Mouse (Mus musculus) forebrain, embryonic 11.5 days (tissue): ENCODE data around the gene Btg4. TPM values are rescaled to one million over a fixed set of nuclear protein-coding genes. Genes with fewer than 3 reads are reported as not detected.
"Not testable (repeated sequence)": the region's sequence is repeated elsewhere in the genome, so short reads cannot be mapped to it uniquely, and the experiment has no call there.

Experiments used
- ATAC-seq: fragments of 200-750 bp; cut with Nextera tagmentation; replicated peaks from 2 replicates; pipeline ENCODE4 v1.8.0; 2017; ENCODE audit warnings: moderate TSS enrichment; ENCODE audit not compliant: low FRiP score
- DNase-seq: peaks from one replicate; pipeline ENCODE4 v3.0.0-alpha.2; 2017; ENCODE audit warnings: low spot score
- H3K27ac ChIP-seq: fragments of 300-500 bp; sonication (generic); 2 replicates; pipeline ENCODE4 v1.5.1; 2014; ENCODE audit warnings: low read depth, low read length
- H3K27me3 ChIP-seq: fragments of 300-500 bp; sonication (generic); 2 replicates; pipeline ENCODE4 v1.6.1; 2014; ENCODE audit warnings: mild to moderate bottlenecking, low read length, mixed read lengths; ENCODE audit not compliant: control insufficient read depth, insufficient read depth
- H3K36me3 ChIP-seq: fragments of 300-500 bp; sonication (generic); 2 replicates; pipeline ENCODE4 v1.6.1; 2014; ENCODE audit warnings: mild to moderate bottlenecking, low read length, moderate library complexity, mixed read lengths; ENCODE audit not compliant: control insufficient read depth, insufficient read depth
- H3K4me1 ChIP-seq: fragments of 300-500 bp; sonication (generic); replicated peaks from 2 replicates; pipeline ENCODE4 v1.6.1; 2014; ENCODE audit warnings: low read length, mixed read lengths; ENCODE audit not compliant: control insufficient read depth, insufficient read depth
- H3K4me2 ChIP-seq: fragments of 300-500 bp; sonication (generic); 2 replicates; pipeline ENCODE4 v1.6.1; 2014; ENCODE audit warnings: low read depth, mild to moderate bottlenecking, low read length, moderate library complexity, mixed read lengths; ENCODE audit not compliant: severe bottlenecking
- H3K4me3 ChIP-seq: fragments of 300-500 bp; sonication (generic); 2 replicates; pipeline ENCODE4 v1.5.1; 2014; ENCODE audit warnings: low read depth, low read length
- H3K9ac ChIP-seq: fragments of 300-500 bp; sonication (generic); 2 replicates; pipeline ENCODE4 v1.6.1; 2014; ENCODE audit warnings: low read length
- H3K9me3 ChIP-seq: fragments of 300-500 bp; sonication (generic); 2 replicates; pipeline ENCODE4 v1.6.1; 2016; ENCODE audit warnings: low read length, mixed read lengths; ENCODE audit not compliant: control insufficient read depth
- whole genome bisulfite sequencing: fragments of 180-500 bp; shearing (Covaris S2); extraction: QIAGEN DNeasy Blood & Tissue Kit; methylation state at CpG from one replicate; pipeline ENCODE4 v1.1.7; 2014; 5-methylcytosine and 5-hydroxymethylcytosine counted together
- polyA plus RNA-seq: library from polyadenylated mRNA; unstranded; fragments of >200 nt; fragmentation: Nextera tagmentation; extraction: Ambion mirVana; gene quantifications from 2 replicates; pipeline ENCODE4 v1.2.1, GENCODE M21; 2014

Gene Btg4
- polyA plus RNA-seq, 1 experiment from 2014 or later, result not detected

GRCm38 (mm10) chr9:51139401-51139800 lies 78.7 kb downstream of the Btg4 start:
- H3K27me3 ChIP-seq, H3K9me3 ChIP-seq, H3K4me1 ChIP-seq, H3K27ac ChIP-seq, H3K4me2 ChIP-seq, H3K9ac ChIP-seq, ATAC-seq, H3K4me3 ChIP-seq, DNase-seq, H3K36me3 ChIP-seq: not testable (repeated sequence)
- 88% methylated on average over 1 of the region's 1 CpGs for WGBS

GRCm38 (mm10) chr9:51140711-51141110 lies 80.0 kb downstream of the Btg4 start:
- ATAC-seq (no peak), DNase-seq (no peak)
- Histone ChIP-seq H3K27me3 (no peaks in the 10 kb centered on the region), H3K36me3 (no peaks in the 10 kb centered on the region), H3K9ac (no peak overlapping the region), H3K9me3 (no peaks in the 10 kb centered on the region), H3K4me3 (no peak overlapping the region), H3K27ac (no peak overlapping the region), H3K4me1 (no peaks in the 10 kb centered on the region), H3K4me2 (no peak overlapping the region)
- WGBS, result 84% methylated on average over 3 of the region's 3 CpGs

- H3K36me3 ChIP-seq, result no peaks in the 10 kb centered on the region
- no peaks in the 10 kb centered on the region for H3K9me3 ChIP-seq
- no peak overlapping the region for H3K4me2 ChIP-seq
- no peak overlapping the region for H3K4me3 ChIP-seq
- no peak overlapping the region for H3K9ac ChIP-seq
- peak; percentile 29 for DNase-seq
- H3K27me3 ChIP-seq, result no peaks in the 10 kb centered on the region
- H3K27ac ChIP-seq, result no peak overlapping the region
- ATAC-seq, result no peak
- H3K4me1 ChIP-seq, result no peaks in the 10 kb centered on the region
- WGBS, result 70% methylated on average over 1 of the region's 1 CpGs
Measured at GRCm38 (mm10) chr9:51143437-51143836, 82.7 kb downstream of the Btg4 start.

GRCm38 (mm10) chr9:51144218-51144617 lies 83.5 kb downstream of the Btg4 start:
- H3K9me3 ChIP-seq, result no peaks in the 10 kb centered on the region
- H3K27me3 ChIP-seq, result no peaks in the 10 kb centered on the region
- DNase-seq (peak; percentile 23), ATAC-seq (no peak)
- no peak overlapping the region for H3K4me3 ChIP-seq
- H3K27ac ChIP-seq, result no peak overlapping the region
- no peaks in the 10 kb centered on the region for H3K36me3 ChIP-seq
- WGBS, result 75% methylated on average over 6 of the region's 6 CpGs
- no peak overlapping the region for H3K4me2 ChIP-seq
- no peak overlapping the region for H3K9ac ChIP-seq
- H3K4me1 ChIP-seq, result no peaks in the 10 kb centered on the region

- 91% methylated on average over 4 of the region's 4 CpGs for WGBS
- Histone ChIP-seq H3K27me3 (no peaks in the 10 kb centered on the region), H3K4me3 (no peak overlapping the region), H3K4me2 (no peak overlapping the region), H3K27ac (no peak overlapping the region), H3K4me1 (no peaks in the 10 kb centered on the region), H3K9ac (no peak overlapping the region), H3K36me3 (no peaks in the 10 kb centered on the region), H3K9me3 (no peaks in the 10 kb centered on the region)
- DNase-seq (peak; percentile 18), ATAC-seq (no peak)
Measured at GRCm38 (mm10) chr9:51146496-51146895, 85.8 kb downstream of the Btg4 start.

- no peak overlapping the region for H3K4me3 ChIP-seq
- peak; percentile 38 for DNase-seq
- no peak for ATAC-seq
- no peaks in the 10 kb centered on the region for H3K4me1 ChIP-seq
- no peak overlapping the region for H3K9ac ChIP-seq
- no peaks in the 10 kb centered on the region for H3K27me3 ChIP-seq
- H3K4me2 ChIP-seq, result no peak overlapping the region
- no peaks in the 10 kb centered on the region for H3K9me3 ChIP-seq
- no peak overlapping the region for H3K27ac ChIP-seq
- H3K36me3 ChIP-seq, result no peaks in the 10 kb centered on the region
- WGBS, result 85% methylated on average over 5 of the region's 5 CpGs
Measured at GRCm38 (mm10) chr9:51147294-51147693, 86.6 kb downstream of the Btg4 start.

GRCm38 (mm10) chr9:51152079-51152752 lies 91.5 kb downstream of the Btg4 start:
- H3K27me3 ChIP-seq, result no peaks in the 10 kb centered on the region
- no peak overlapping the region for H3K4me3 ChIP-seq
- H3K4me1 ChIP-seq, result no peaks in the 10 kb centered on the region
- ATAC-seq (peak; percentile 44; the same call in 1 of the 2 replicates), DNase-seq (peak; percentile 77)
- H3K9ac ChIP-seq, result no peak overlapping the region
- no peaks in the 10 kb centered on the region for H3K36me3 ChIP-seq
- H3K27ac ChIP-seq, result no peak overlapping the region
- 13% methylated on average over 12 of the region's 13 CpGs for WGBS
- H3K4me2 ChIP-seq, result no peak overlapping the region
- no peaks in the 10 kb centered on the region for H3K9me3 ChIP-seq

GRCm38 (mm10) chr9:51161771-51162388 lies 101.2 kb downstream of the Btg4 start:
- H3K4me3 ChIP-seq, result no peak overlapping the region
- H3K27ac ChIP-seq, result no peak overlapping the region
- H3K9me3 ChIP-seq, result no peaks in the 10 kb centered on the region
- H3K9ac ChIP-seq, result no peak overlapping the region
- 29% methylated on average over 4 of the region's 4 CpGs for WGBS
- no peak overlapping the region for H3K4me2 ChIP-seq
- peak; percentile 63 for ATAC-seq
- no peaks in the 10 kb centered on the region for H3K27me3 ChIP-seq
- no peaks in the 10 kb centered on the region for H3K4me1 ChIP-seq
- no peaks in the 10 kb centered on the region for H3K36me3 ChIP-seq
- peak; percentile 83 for DNase-seq

- Histone ChIP-seq H3K9me3 (no peaks in the 10 kb centered on the region), H3K4me2 (no peak overlapping the region), H3K4me1 (no peaks in the 10 kb centered on the region), H3K27ac (no peak overlapping the region), H3K36me3 (no peaks in the 10 kb centered on the region), H3K4me3 (no peak overlapping the region), H3K27me3 (no peaks in the 10 kb centered on the region), H3K9ac (no peak overlapping the region)
- DNase-seq (no peak), ATAC-seq (no peak)
- 88% methylated on average over 5 of the region's 5 CpGs for WGBS
Measured at GRCm38 (mm10) chr9:51163989-51164388, 103.3 kb downstream of the Btg4 start.
